In the genomic region with DNA sequence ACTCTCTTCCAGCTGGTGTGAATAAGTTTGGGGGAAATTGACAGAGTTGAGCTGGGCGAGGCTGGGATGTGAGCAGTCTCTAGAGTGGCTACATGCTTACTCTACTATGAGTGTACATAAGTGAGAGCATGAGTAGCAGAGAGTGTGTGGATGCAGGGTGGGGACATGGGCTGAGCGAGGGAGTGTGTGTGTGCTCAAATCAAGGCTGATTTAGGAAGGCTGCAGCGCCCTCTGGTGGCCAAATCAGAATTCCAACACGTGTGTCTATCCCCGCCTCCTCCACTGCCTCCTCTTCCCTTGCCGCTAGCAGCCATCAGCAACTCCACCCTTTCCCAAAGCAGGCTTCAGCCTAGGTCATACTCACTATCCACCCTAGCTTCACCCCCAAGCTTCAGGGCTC, we compare ENCODE assay signal across 8 mouse cellular contexts. TPM values are rescaled to one million over a fixed set of nuclear protein-coding genes. Genes with fewer than 3 reads are reported as not detected.
DNase-seq lines count a peak whose midpoint lies in the region; ATAC-seq and TF ChIP-seq lines count a peak whose summit lies in the region.

No protein-coding gene starts in this region.

- peak; percentile 72 for DNase-seq in 3T3-L1 (ENCODE audit: low read depth, low spot score)
- peak; percentile 62 for DNase-seq in adipocyte (ENCODE audit: low spot score)
- DNase-seq in embryo, embryonic 11 days, result peak; percentile 93
- peak; percentile 71 for DNase-seq in kidney, postnatal 14 days
- peak; percentile 90 for DNase-seq in neural tube, embryonic 11.5 days (ENCODE audit: low spot score)

- ATAC-seq in heart, embryonic 13.5 days (ENCODE audit: extremely low read depth, insufficient number of reproducible peaks, low FRiP score, low TSS enrichment), result peak; percentile 53
- peak; percentile 50 for ATAC-seq in liver, embryonic 12.5 days
- ATAC-seq in neural tube, embryonic 11.5 days (ENCODE audit: insufficient read depth, low FRiP score, low TSS enrichment), result peak; percentile 50; the same call in 1 of the 2 replicates

- H3K27me3 ChIP-seq in heart, embryonic 13.5 days (replicated peaks), result peaks cover 59% of the 10 kb centered on the region
- peaks cover 44% of the 10 kb centered on the region for H3K27me3 ChIP-seq in liver, embryonic 12.5 days (replicated peaks)
- H3K27me3 ChIP-seq in neural tube, embryonic 11.5 days (ENCODE audit: control insufficient read depth, insufficient read depth, low read length), result peaks cover 15% of the 10 kb centered on the region
- no peaks in the 10 kb centered on the region for H3K27me3 ChIP-seq in testis, adult 2 months (ENCODE audit: control insufficient read depth, insufficient read depth, low read length)

- H3K36me3 ChIP-seq in heart, embryonic 13.5 days, result no peaks in the 10 kb centered on the region
- no peaks in the 10 kb centered on the region for H3K36me3 ChIP-seq in liver, embryonic 12.5 days
- no peaks in the 10 kb centered on the region for H3K36me3 ChIP-seq in neural tube, embryonic 11.5 days (ENCODE audit: control insufficient read depth, insufficient read depth, low read length)
- H3K36me3 ChIP-seq in testis, adult 2 months (ENCODE audit: control insufficient read depth, insufficient read depth, low read length), result no peaks in the 10 kb centered on the region

- 12% methylated on average over 6 of the region's 6 CpGs for WGBS in heart, embryonic 13.5 days
- 11% methylated on average over 6 of the region's 6 CpGs for WGBS in liver, embryonic 12.5 days (ENCODE audit: insufficient replicate concordance)
- 12% methylated on average over 6 of the region's 6 CpGs for WGBS in neural tube, embryonic 11.5 days

- H3K4me3 ChIP-seq in heart, embryonic 13.5 days, result no peak overlapping the region
- H3K4me3 ChIP-seq in liver, embryonic 12.5 days, result no peak overlapping the region
- H3K4me3 ChIP-seq in neural tube, embryonic 11.5 days (ENCODE audit: low read depth, low read length), result no peak overlapping the region
- H3K4me3 ChIP-seq in testis, adult 2 months (ENCODE audit: control insufficient read depth, low read depth, low read length), result no peak overlapping the region

- peak; percentile 95; the same call in 1 of the 2 replicates for TF ChIP-seq CTCF in testis, adult 2 months (IDR thresholded peaks at IDR 0.05; ENCODE audit: control insufficient read depth, insufficient read depth, insufficient replicate concordance, low read depth, low read length)

- H3K27ac ChIP-seq in heart, embryonic 13.5 days (replicated peaks), result no peak overlapping the region
- H3K27ac ChIP-seq in liver, embryonic 12.5 days, result no peak overlapping the region
- H3K27ac ChIP-seq in neural tube, embryonic 11.5 days (ENCODE audit: low read depth, low read length), result no peak overlapping the region
- H3K27ac ChIP-seq in testis, adult 2 months (ENCODE audit: control insufficient read depth, insufficient read depth, low read depth, low read length), result no peak overlapping the region

- no peak for TF ChIP-seq POLR2A in testis, adult 2 months (IDR thresholded peaks at IDR 0.05; ENCODE audit: control insufficient read depth, low read depth, low read length)

- H3K9ac ChIP-seq in heart, embryonic 13.5 days, result no peak overlapping the region
- no peak overlapping the region for H3K9ac ChIP-seq in liver, embryonic 12.5 days
- H3K9ac ChIP-seq in neural tube, embryonic 11.5 days (ENCODE audit: low read length), result no peak overlapping the region

- no peak overlapping the region for H3K4me2 ChIP-seq in heart, embryonic 13.5 days
- no peak overlapping the region for H3K4me2 ChIP-seq in liver, embryonic 12.5 days
- H3K4me2 ChIP-seq in neural tube, embryonic 11.5 days (ENCODE audit: low read depth), result no peak overlapping the region

- H3K9me3 ChIP-seq in heart, embryonic 13.5 days, result no peaks in the 10 kb centered on the region
- no peaks in the 10 kb centered on the region for H3K9me3 ChIP-seq in liver, embryonic 12.5 days (replicated peaks)
- no peaks in the 10 kb centered on the region for H3K9me3 ChIP-seq in neural tube, embryonic 11.5 days (ENCODE audit: control insufficient read depth, low read length)

- peaks cover 3% of the 10 kb centered on the region for H3K4me1 ChIP-seq in heart, embryonic 13.5 days
- H3K4me1 ChIP-seq in liver, embryonic 12.5 days, result no peaks in the 10 kb centered on the region
- H3K4me1 ChIP-seq in neural tube, embryonic 11.5 days (ENCODE audit: control insufficient read depth, insufficient read depth, low read length), result no peaks in the 10 kb centered on the region
- peaks cover 2% of the 10 kb centered on the region for H3K4me1 ChIP-seq in testis, adult 2 months (ENCODE audit: control insufficient read depth, insufficient read depth, low read length)

RNA-seq across cellular contexts. Expression of a gene that starts 5.9 kb away (rescaled TPM):
- polyA plus RNA-seq in heart, embryonic 13.5 days (2015; fragmentation: Nextera tagmentation; extraction: Ambion mirVana), result not detected in 2 replicates
- 0.16 TPM in 1 of 2 replicates, not detected in the other for polyA plus RNA-seq in liver, embryonic 12.5 days (2016; fragmentation: Nextera tagmentation; extraction: Ambion mirVana)
- polyA plus RNA-seq in neural tube, embryonic 11.5 days (2014; fragmentation: Nextera tagmentation; extraction: Ambion mirVana), result 2.4 and 2.5 TPM in 2 replicates
- polyA plus RNA-seq in testis, adult 2 months (2012; rRNA removed), result 3.2 and 3.6 TPM in 2 replicates

RNA-seq across cellular contexts. Expression of a gene that starts 10.9 kb away (rescaled TPM):
- polyA plus RNA-seq in heart, embryonic 13.5 days (2015; fragmentation: Nextera tagmentation; extraction: Ambion mirVana), result 29.5 and 32.9 TPM in 2 replicates
- polyA plus RNA-seq in liver, embryonic 12.5 days (2016; fragmentation: Nextera tagmentation; extraction: Ambion mirVana), result 2.5 and 3.1 TPM in 2 replicates
- polyA plus RNA-seq in neural tube, embryonic 11.5 days (2014; fragmentation: Nextera tagmentation; extraction: Ambion mirVana), result 16.6 and 20.3 TPM in 2 replicates
- polyA plus RNA-seq in testis, adult 2 months (2012; rRNA removed), result 2.4 and 3.1 TPM in 2 replicates

RNA-seq across cellular contexts. Expression of a gene that starts 29.1 kb away (rescaled TPM):
- polyA plus RNA-seq in heart, embryonic 13.5 days (2015; fragmentation: Nextera tagmentation; extraction: Ambion mirVana), result 0.23 TPM in 1 of 2 replicates, not detected in the other
- polyA plus RNA-seq in liver, embryonic 12.5 days (2016; fragmentation: Nextera tagmentation; extraction: Ambion mirVana), result not detected in 2 replicates
- not detected in 2 replicates for polyA plus RNA-seq in neural tube, embryonic 11.5 days (2014; fragmentation: Nextera tagmentation; extraction: Ambion mirVana)
- not detected in 2 replicates for polyA plus RNA-seq in testis, adult 2 months (2012; rRNA removed)

RNA-seq across cellular contexts. Expression of a gene that starts 33.2 kb away (rescaled TPM):
- polyA plus RNA-seq in heart, embryonic 13.5 days (2015; fragmentation: Nextera tagmentation; extraction: Ambion mirVana), result 0.22 and 0.37 TPM in 2 replicates
- 0.14 and 0.23 TPM in 2 replicates for polyA plus RNA-seq in liver, embryonic 12.5 days (2016; fragmentation: Nextera tagmentation; extraction: Ambion mirVana)
- polyA plus RNA-seq in neural tube, embryonic 11.5 days (2014; fragmentation: Nextera tagmentation; extraction: Ambion mirVana), result 1.2 and 1.4 TPM in 2 replicates
- 0.11 TPM in 1 of 2 replicates, not detected in the other for polyA plus RNA-seq in testis, adult 2 months (2012; rRNA removed)
